14 mouse cellular contexts compared by ENCODE assay signal in genomic region chr2:74970611-74971265, GRCm38 (mm10).
DNase-seq lines count a peak whose midpoint lies in the region; ATAC-seq and TF ChIP-seq lines count a peak whose summit lies in the region.
"Had no signal": no experiment of that assay in that cellular context is flagged by ENCODE, and none has a peak within 500 bp of the region (broad histone marks: within the 10 kb centered on the region; RNA-seq: fewer than 3 reads in every experiment).

No protein-coding gene starts in this region.

- no peaks in the 10 kb centered on the region for H3K79me2 ChIP-seq in heart, adult 2 months (replicated peaks; ENCODE audit: control insufficient read depth, insufficient read depth, low read length)

- no peaks in the 10 kb centered on the region for H3K9me3 ChIP-seq in kidney, embryonic 15.5 days (replicated peaks)
- H3K9me3 ChIP-seq in limb, embryonic 12.5 days: no peaks in the 10 kb centered on the region
- H3K9me3 ChIP-seq: embryonic facial prominence, embryonic 13.5 days had no signal

- peak overlapping the region; percentile 10; the same call in 1 of the 2 replicates for H3K4me2 ChIP-seq in kidney, embryonic 15.5 days
- H3K4me2 ChIP-seq in limb, embryonic 12.5 days: peak overlapping the region; percentile 32
- H3K4me2 ChIP-seq: embryonic facial prominence, embryonic 13.5 days had no signal

- ATAC-seq in kidney, embryonic 15.5 days (replicated peaks; ENCODE audit: low FRiP score): 0 out of 2 replicates have a peak, but pooled peaks have one; percentile 29
- ATAC-seq in limb, embryonic 12.5 days (ENCODE audit: insufficient number of reproducible peaks, insufficient read depth, low FRiP score, low TSS enrichment, low read depth): no peak
- no peak for ATAC-seq in inflammation-experienced regulatory T-cells, adult 6 months
- ATAC-seq: forebrain, embryonic 16.5 days had no signal

- WGBS in heart, adult 2 months: 55% methylated on average over 14 of the region's 14 CpGs
- 27% methylated on average over 14 of the region's 14 CpGs for WGBS in kidney, embryonic 15.5 days
- 20% methylated on average over 14 of the region's 14 CpGs for WGBS in limb, embryonic 12.5 days

- H3K27me3 ChIP-seq in heart, adult 2 months (ENCODE audit: control insufficient read depth, insufficient read depth, low read length): no peaks in the 10 kb centered on the region; the same call in 1 of the 2 replicates
- H3K27me3 ChIP-seq in kidney, embryonic 15.5 days: 0 out of 2 replicates have a peak, but pooled peaks cover 4% of the 10 kb centered on the region
- peaks cover 73% of the 10 kb centered on the region for H3K27me3 ChIP-seq in limb, embryonic 12.5 days

- TF ChIP-seq CTCF in heart, adult 2 months (IDR thresholded peaks at IDR 0.05): no peak

- 0 out of 2 replicates have a peak, but pooled peaks cover 2% of the 10 kb centered on the region for H3K36me3 ChIP-seq in heart, adult 2 months (ENCODE audit: control insufficient read depth, insufficient read depth, low read length)
- H3K36me3 ChIP-seq in kidney, embryonic 15.5 days: no peaks in the 10 kb centered on the region
- no peaks in the 10 kb centered on the region for H3K36me3 ChIP-seq in limb, embryonic 12.5 days
- H3K36me3 ChIP-seq: embryonic facial prominence, embryonic 13.5 days had no signal

- no peak overlapping the region for H3K4me3 ChIP-seq in heart, adult 2 months
- H3K4me3 ChIP-seq in kidney, embryonic 15.5 days (replicated peaks): no peak overlapping the region
- H3K4me3 ChIP-seq in limb, embryonic 12.5 days (replicated peaks): no peak overlapping the region
- H3K4me3 ChIP-seq: embryonic facial prominence, embryonic 13.5 days; myocyte had no signal

- peak overlapping the region; percentile 71 for H3K27ac ChIP-seq in heart, adult 2 months
- H3K27ac ChIP-seq in kidney, embryonic 15.5 days: peak overlapping the region; percentile 15
- H3K27ac ChIP-seq in limb, embryonic 12.5 days: no peak overlapping the region
- H3K27ac ChIP-seq: embryonic facial prominence, embryonic 13.5 days; kidney, postnatal 0 days had no signal

- TF ChIP-seq EP300 in heart, adult 2 months (IDR thresholded peaks at IDR 0.05; ENCODE audit: insufficient read depth, low read depth, low read length): no peak

- TF ChIP-seq POLR2A in heart, adult 2 months (IDR thresholded peaks at IDR 0.05; ENCODE audit: insufficient read depth, low read depth, low read length): no peak

- DNase-seq in heart, adult 2 months: peak in 1 of 2 experiments; percentile 5
- no peak for DNase-seq in heart, postnatal 4 days
- no peak for DNase-seq in kidney, adult 9 months
- DNase-seq in embryo, embryonic 10 days (ENCODE audit: low spot score): peak; percentile 74
- DNase-seq in layer of hippocampus, postnatal 25 days (ENCODE audit: extremely low spot score in 1 of 2, low spot score in 1 of 2): no peak
- DNase-seq: cerebellum, adult 8-10 months; liver had no signal

- intact Hi-C loops in heart, adult 2 months (cut with DNase I): loop anchor here (2.0 kb wide), 2 partner anchors 24 to 48 kb away; no protein-coding TSS in a partner anchor

- H3K9ac ChIP-seq in heart, adult 2 months (ENCODE audit: low read depth, low read length): no peak overlapping the region
- no peak overlapping the region for H3K9ac ChIP-seq in kidney, embryonic 15.5 days
- no peak overlapping the region for H3K9ac ChIP-seq in limb, embryonic 12.5 days (replicated peaks)
- H3K9ac ChIP-seq: embryonic facial prominence, embryonic 13.5 days had no signal

- peaks cover 13% of the 10 kb centered on the region for H3K4me1 ChIP-seq in heart, adult 2 months (ENCODE audit: control insufficient read depth, insufficient read depth, low read length)
- peaks cover 12% of the 10 kb centered on the region for H3K4me1 ChIP-seq in kidney, embryonic 15.5 days
- H3K4me1 ChIP-seq in limb, embryonic 12.5 days (replicated peaks): peaks cover 22% of the 10 kb centered on the region
